In genomic region chr17:79018422-79018821, GRCm38 (mm10) we compare ENCODE assay signal across 10 mouse cellular contexts. TPM values are rescaled to one million over a fixed set of nuclear protein-coding genes. Genes with fewer than 3 reads are reported as not detected.
A peak's percentile ranks its signal among the peaks of the same experiment; 100 is the strongest.
DNase-seq lines count a peak whose midpoint lies in the region; ATAC-seq lines count a peak whose summit lies in the region.
"Had no signal": no experiment of that assay in that cellular context is flagged by ENCODE, and none has a peak within 500 bp of the region (broad histone marks: within the 10 kb centered on the region; RNA-seq: fewer than 3 reads in every experiment).

No protein-coding gene starts in this region.

- H3K4me1 ChIP-seq in kidney, embryonic 14.5 days (ENCODE audit: control insufficient read depth, insufficient read depth, low read length): peaks cover 21% of the 10 kb centered on the region
- H3K4me1 ChIP-seq in forebrain, embryonic 13.5 days: peaks cover 32% of the 10 kb centered on the region
- peaks cover 10% of the 10 kb centered on the region for H3K4me1 ChIP-seq in intestine, embryonic 16.5 days (ENCODE audit: control insufficient read depth, insufficient read depth, low read length)
- 0 out of 2 replicates have a peak, but pooled peaks cover 8% of the 10 kb centered on the region for H3K4me1 ChIP-seq in midbrain, embryonic 14.5 days (ENCODE audit: control insufficient read depth, insufficient read depth, low read length)

- ATAC-seq in kidney, embryonic 14.5 days (ENCODE audit: low FRiP score, low TSS enrichment): no peak
- no peak for ATAC-seq in forebrain, embryonic 13.5 days
- no peak for ATAC-seq in intestine, embryonic 16.5 days
- no peak for ATAC-seq in midbrain, embryonic 14.5 days (ENCODE audit: low FRiP score, low TSS enrichment)
- ATAC-seq in monocyte, adult 5-6 weeks (replicated peaks; ENCODE audit: insufficient number of reproducible peaks, low FRiP score, low TSS enrichment, poor library complexity, severe bottlenecking): no peak
- ATAC-seq in frontal cortex, adult (ENCODE audit: low TSS enrichment): no peak

- H3K27ac ChIP-seq in kidney, embryonic 14.5 days (ENCODE audit: low read depth, low read length): no peak overlapping the region
- no peak overlapping the region for H3K27ac ChIP-seq in forebrain, embryonic 13.5 days
- no peak overlapping the region for H3K27ac ChIP-seq in intestine, embryonic 16.5 days (ENCODE audit: low read length)
- no peak overlapping the region for H3K27ac ChIP-seq in midbrain, embryonic 14.5 days (replicated peaks; ENCODE audit: low read depth, low read length)

- peak overlapping the region; percentile 10; the same call in 1 of the 2 replicates for H3K4me3 ChIP-seq in kidney, embryonic 14.5 days (ENCODE audit: low read length)
- H3K4me3 ChIP-seq in forebrain, embryonic 13.5 days: peak overlapping the region; percentile 79
- peak overlapping the region; percentile 27 for H3K4me3 ChIP-seq in intestine, embryonic 16.5 days (ENCODE audit: low read length)
- no peak overlapping the region for H3K4me3 ChIP-seq in midbrain, embryonic 14.5 days (replicated peaks; ENCODE audit: low read depth, low read length)
- H3K4me3 ChIP-seq: megakaryocyte, embryonic 14.5 days had no signal

- H3K9ac ChIP-seq in kidney, embryonic 14.5 days (ENCODE audit: low read depth, low read length): 0 out of 2 replicates have a peak overlapping the region, but pooled peaks have one; percentile 90
- no peak overlapping the region for H3K9ac ChIP-seq in forebrain, embryonic 13.5 days
- peak overlapping the region; percentile 45; the same call in 1 of the 2 replicates for H3K9ac ChIP-seq in intestine, embryonic 16.5 days (ENCODE audit: low read depth, low read length)
- H3K9ac ChIP-seq in midbrain, embryonic 14.5 days (replicated peaks; ENCODE audit: low read length): no peak overlapping the region

- H3K27me3 ChIP-seq in kidney, embryonic 14.5 days (ENCODE audit: control insufficient read depth, insufficient read depth, low read length): no peaks in the 10 kb centered on the region
- 0 out of 2 replicates have a peak, but pooled peaks cover 5% of the 10 kb centered on the region for H3K27me3 ChIP-seq in forebrain, embryonic 13.5 days
- no peaks in the 10 kb centered on the region for H3K27me3 ChIP-seq in intestine, embryonic 16.5 days (replicated peaks; ENCODE audit: control insufficient read depth, insufficient read depth, low read length)
- H3K27me3 ChIP-seq in midbrain, embryonic 14.5 days (ENCODE audit: control insufficient read depth, insufficient read depth, low read length): no peaks in the 10 kb centered on the region; the same call in 1 of the 2 replicates

- no peaks in the 10 kb centered on the region for H3K9me3 ChIP-seq in kidney, embryonic 14.5 days (ENCODE audit: control insufficient read depth, low read length)
- no peaks in the 10 kb centered on the region for H3K9me3 ChIP-seq in forebrain, embryonic 13.5 days (replicated peaks)
- no peaks in the 10 kb centered on the region for H3K9me3 ChIP-seq in intestine, embryonic 16.5 days (ENCODE audit: control insufficient read depth, low read length)
- H3K9me3 ChIP-seq in midbrain, embryonic 14.5 days (ENCODE audit: control insufficient read depth, low read length): no peaks in the 10 kb centered on the region
- H3K9me3 ChIP-seq: megakaryocyte, embryonic 14.5 days had no signal

- H3K4me2 ChIP-seq in kidney, embryonic 14.5 days (replicated peaks; ENCODE audit: low read depth, low read length): peak overlapping the region; percentile 74
- H3K4me2 ChIP-seq in forebrain, embryonic 13.5 days: peak overlapping the region; percentile 76
- H3K4me2 ChIP-seq in intestine, embryonic 16.5 days (ENCODE audit: low read depth, low read length): peak overlapping the region; percentile 43; the same call in 1 of the 2 replicates
- peak overlapping the region; percentile 77 for H3K4me2 ChIP-seq in midbrain, embryonic 14.5 days (ENCODE audit: low read length)

- DNase-seq in kidney, postnatal 14 days: no peak
- DNase-seq in midbrain, embryonic 14.5 days: peak; percentile 26
- no peak for DNase-seq in gastrocnemius, postnatal 4 days (ENCODE audit: low spot score in 2 of 2)
- DNase-seq: adrenal gland, postnatal 10 days had no signal

- no peaks in the 10 kb centered on the region for H3K36me3 ChIP-seq in kidney, embryonic 14.5 days (ENCODE audit: control insufficient read depth, insufficient read depth, low read length)
- H3K36me3 ChIP-seq in forebrain, embryonic 13.5 days (ENCODE audit: poor library complexity, severe bottlenecking): no peaks in the 10 kb centered on the region
- H3K36me3 ChIP-seq in intestine, embryonic 16.5 days (ENCODE audit: control insufficient read depth, insufficient read depth, low read length): no peaks in the 10 kb centered on the region
- no peaks in the 10 kb centered on the region for H3K36me3 ChIP-seq in midbrain, embryonic 14.5 days (ENCODE audit: control insufficient read depth, insufficient read depth, low read length)

- 54% methylated on average over 9 of the region's 9 CpGs for WGBS in kidney, embryonic 14.5 days
- WGBS in forebrain, embryonic 13.5 days: 49% methylated on average over 9 of the region's 9 CpGs
- 40% methylated on average over 9 of the region's 9 CpGs for WGBS in intestine, embryonic 16.5 days
- WGBS in midbrain, embryonic 14.5 days: 57% methylated on average over 9 of the region's 9 CpGs

RNA-seq across cellular contexts. Expression of gene Prkd3, which starts 2.2 kb away (rescaled TPM):
- 26.5 and 45.0 TPM in 2 replicates for polyA plus RNA-seq in kidney, embryonic 14.5 days (2014; fragmentation: Nextera tagmentation; extraction: Ambion mirVana)
- polyA plus RNA-seq in forebrain, embryonic 13.5 days (2015; fragmentation: Nextera tagmentation; extraction: Ambion mirVana): 33.8 and 35.7 TPM in 2 replicates
- polyA plus RNA-seq in intestine, embryonic 16.5 days (2015; fragmentation: Nextera tagmentation; extraction: Ambion mirVana): 21.1 and 21.9 TPM in 2 replicates
- 9.1 and 19.7 TPM in 2 replicates for polyA plus RNA-seq in midbrain, embryonic 14.5 days (2014; fragmentation: Nextera tagmentation; extraction: Ambion mirVana)
- 85.4 to 117 TPM (median 96.5 TPM) in 3 replicates for total RNA-seq in monocyte, adult 5-6 weeks (2017)
- 10 to 100 TPM; 37.9 to 39.6 TPM for total RNA-seq in gastrocnemius, postnatal 4 days (2021)

RNA-seq across cellular contexts. Expression of gene Qpct, which starts 33.3 kb away (rescaled TPM):
- 2.1 and 3.1 TPM in 2 replicates for polyA plus RNA-seq in kidney, embryonic 14.5 days (2014; fragmentation: Nextera tagmentation; extraction: Ambion mirVana)
- 8.1 and 8.8 TPM in 2 replicates for polyA plus RNA-seq in forebrain, embryonic 13.5 days (2015; fragmentation: Nextera tagmentation; extraction: Ambion mirVana)
- polyA plus RNA-seq in intestine, embryonic 16.5 days (2015; fragmentation: Nextera tagmentation; extraction: Ambion mirVana): 11.6 and 13.3 TPM in 2 replicates
- 21.1 and 26.1 TPM in 2 replicates for polyA plus RNA-seq in midbrain, embryonic 14.5 days (2014; fragmentation: Nextera tagmentation; extraction: Ambion mirVana)
- total RNA-seq in monocyte, adult 5-6 weeks (2017): 4.3 to 7.2 TPM (median 6.2 TPM) in 3 replicates
- 10 to 100 TPM; 29.0 to 31.5 TPM for total RNA-seq in gastrocnemius, postnatal 4 days (2021)

Comparison
In these comparisons a context has a peak if more than half of its experiments do, and no peak if none do; other contexts are left out.
1. H3K9ac ChIP-seq: peak in kidney, embryonic 14.5 days (single experiment) and intestine, embryonic 16.5 days (single experiment); none in forebrain, embryonic 13.5 days (single experiment) and midbrain, embryonic 14.5 days (single experiment).
2. Peak in every context shown above with its lines, with median percentiles within 50 percentile points of each other: H3K4me2 ChIP-seq.